Mouse (Mus musculus): ENCODE measurements around the gene Zdhhc22.

- TF ChIP-seq POLR2A (IDR thresholded peaks at IDR 0.05; ENCODE audit: borderline replicate concordance, insufficient read depth, low read length) (no peak), CTCF (IDR thresholded peaks at IDR 0.05; ENCODE audit: borderline replicate concordance, insufficient read depth, low read depth, low read length) (no peak)
Observed at GRCm38 (mm10) chr12:87029251-87029976, 39.2 kb upstream of the Zdhhc22 start.

Data from cerebellum, adult 2 months (tissue).